Mouse (Mus musculus) cortical plate, adult 2 months (tissue): ENCODE results near the gene Sgsh. TPM values are rescaled to one million over a fixed set of nuclear protein-coding genes. Genes with fewer than 3 reads are reported as not detected.

Experiments used
- H3K27ac ChIP-seq: fragments of 200-500 bp; 2 replicates; pipeline ENCODE4 v1.5.1; 2012; ENCODE audit warnings: low read length, control low read depth, inconsistent platforms; ENCODE audit not compliant: insufficient read depth
- H3K4me1 ChIP-seq: fragments of 200-500 bp; 2 replicates; pipeline ENCODE4 v1.6.1; 2011; ENCODE audit warnings: low read length; ENCODE audit not compliant: control insufficient read depth, insufficient read depth
- H3K4me3 ChIP-seq: fragments of 200-500 bp; 2 replicates; pipeline ENCODE4 v1.5.1; 2011; ENCODE audit warnings: mild to moderate bottlenecking, low read length, control low read depth; ENCODE audit not compliant: insufficient read depth
- CTCF ChIP-seq: fragments of 200-500 bp; IDR thresholded peaks from 2 replicates; pipeline ENCODE4 v1.5.1; 2011; ENCODE audit warnings: mild to moderate bottlenecking, control low read depth, low read length; ENCODE audit not compliant: insufficient read depth; ENCODE audit errors: extremely low read depth
- POLR2A ChIP-seq: fragments of 200-500 bp; IDR thresholded peaks from 2 replicates; pipeline ENCODE4 v1.6.1; 2011; ENCODE audit warnings: mild to moderate bottlenecking, low read length, control low read depth; ENCODE audit not compliant: insufficient read depth; ENCODE audit errors: extremely low read depth
- polyA plus RNA-seq: library from polyadenylated mRNA; depleted of rRNA; stranded (reverse); fragments of >200 nt; gene quantifications from 2 replicates; pipeline ENCODE4 v1.2.3, GENCODE M21; 2012

The Sgsh gene
- polyA plus RNA-seq, 1 experiment: 6.3 TPM

DNA sequence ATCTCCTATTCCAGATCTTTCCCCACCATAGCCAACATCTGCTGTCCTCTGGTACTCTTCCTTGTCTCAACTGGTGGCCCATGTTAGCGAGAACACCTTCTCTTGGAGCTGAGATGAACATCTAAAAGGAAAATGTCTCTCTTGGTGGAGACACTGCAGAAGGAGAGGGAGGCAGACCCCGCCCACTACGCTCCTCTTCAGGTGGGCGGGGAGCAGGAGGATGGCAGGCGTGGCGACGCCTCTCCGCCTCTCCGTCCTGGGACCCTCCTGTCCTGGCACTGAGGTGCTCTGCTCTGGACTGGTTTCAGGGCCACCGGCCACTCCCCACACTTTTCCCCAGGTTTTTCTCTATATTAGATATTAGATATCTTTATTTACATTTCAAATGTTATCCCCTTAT is 44.7 kb downstream of the Sgsh start:
- TF ChIP-seq POLR2A: no peak
- TF ChIP-seq CTCF: no peak
- Histone ChIP-seq H3K4me1 (no peaks in the 10 kb centered on the region), H3K27ac (no peak overlapping the region), H3K4me3 (no peak overlapping the region)

DNA sequence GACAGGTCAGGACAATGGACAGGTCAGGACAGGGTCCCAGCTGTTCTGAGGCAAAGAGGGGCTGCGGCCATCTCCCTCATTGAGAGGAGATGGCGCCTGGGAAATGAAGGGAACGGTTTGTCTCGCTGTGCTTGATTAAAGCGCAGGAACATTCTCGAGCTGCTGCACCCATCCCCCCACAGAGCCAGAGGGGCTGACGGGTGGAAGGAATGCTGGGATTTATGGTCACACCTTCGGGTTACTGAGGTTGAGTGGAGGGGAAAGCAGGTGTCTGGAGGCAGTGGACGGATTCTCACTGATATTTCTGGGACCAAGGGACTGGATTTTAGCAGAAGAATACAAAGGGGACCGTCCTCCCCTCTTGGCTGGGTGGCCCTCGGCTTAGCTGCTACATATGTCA is 47.4 kb downstream of the Sgsh start:
- Histone ChIP-seq H3K4me3 (no peak overlapping the region), H3K4me1 (no peaks in the 10 kb centered on the region), H3K27ac (no peak overlapping the region)
- TF ChIP-seq CTCF: no peak
- no peak for TF ChIP-seq POLR2A

DNA sequence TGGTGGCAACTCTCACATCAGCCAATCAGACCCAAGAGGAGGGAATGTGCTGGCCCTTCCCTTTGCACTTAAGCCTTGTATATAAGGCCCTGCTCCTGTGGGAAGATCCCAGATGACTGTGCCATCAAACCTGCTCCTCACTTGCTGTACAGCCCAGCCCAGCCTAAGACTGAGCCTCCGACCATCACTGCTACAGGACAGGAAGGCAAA is 47.8 kb downstream of the Sgsh start, which contains the start of gene Card14:
TSS of gene Card14 (plus strand) at position 111 of the 210 bp plus-strand sequence.
- Histone ChIP-seq H3K4me1 (no peaks in the 10 kb centered on the region), H3K4me3 (no peak within 1 kb of the TSS), H3K27ac (no peak within 1 kb of the TSS)
- TF ChIP-seq POLR2A (no peak), CTCF (no peak)

DNA sequence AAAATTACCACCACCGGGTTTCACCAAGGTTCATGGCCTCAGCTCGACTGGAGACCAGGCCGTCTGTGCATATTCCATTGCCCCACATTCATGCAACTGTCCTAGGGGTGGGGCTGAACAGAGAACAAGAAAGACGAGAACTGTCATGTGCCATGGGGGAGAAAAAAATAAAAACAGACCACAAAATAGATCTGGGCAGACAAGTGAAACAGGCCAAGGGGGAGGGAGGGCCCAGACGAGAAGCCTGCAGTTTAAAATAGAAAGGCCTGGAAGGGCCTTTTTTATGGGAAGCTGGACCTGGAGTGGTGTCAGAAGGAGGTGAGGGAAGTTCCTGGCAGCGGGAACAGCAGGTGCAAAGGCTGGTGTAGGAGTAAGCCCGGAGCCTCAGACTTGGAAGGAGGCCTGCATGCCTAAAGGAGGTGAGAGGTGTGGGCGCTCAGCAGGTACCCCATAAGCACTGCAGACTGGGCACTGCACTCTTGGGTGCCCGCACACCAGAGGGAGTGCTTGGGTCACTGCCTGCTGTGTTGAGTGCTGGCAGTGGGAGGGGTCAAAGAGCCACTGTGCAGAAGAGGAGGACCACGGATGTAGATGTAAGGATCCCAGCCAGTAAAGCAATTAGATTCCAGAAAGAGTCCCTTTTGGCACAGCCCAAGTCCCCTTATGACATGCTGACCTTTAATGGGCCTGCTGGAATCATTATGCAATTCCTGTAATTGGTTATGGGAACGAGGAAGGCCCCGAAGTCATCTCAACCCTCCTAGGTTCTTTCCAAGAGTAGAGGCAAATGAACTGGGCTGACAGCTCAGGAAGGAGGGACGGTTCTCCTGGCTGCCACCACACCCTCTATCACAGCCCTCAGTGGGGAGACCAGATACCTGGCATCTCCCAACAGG is 48.3 kb downstream of the Sgsh start:
- TF ChIP-seq CTCF (no peak), POLR2A (no peak)
- Histone ChIP-seq H3K4me1 (no peaks in the 10 kb centered on the region), H3K27ac (no peak overlapping the region), H3K4me3 (no peak overlapping the region)

DNA sequence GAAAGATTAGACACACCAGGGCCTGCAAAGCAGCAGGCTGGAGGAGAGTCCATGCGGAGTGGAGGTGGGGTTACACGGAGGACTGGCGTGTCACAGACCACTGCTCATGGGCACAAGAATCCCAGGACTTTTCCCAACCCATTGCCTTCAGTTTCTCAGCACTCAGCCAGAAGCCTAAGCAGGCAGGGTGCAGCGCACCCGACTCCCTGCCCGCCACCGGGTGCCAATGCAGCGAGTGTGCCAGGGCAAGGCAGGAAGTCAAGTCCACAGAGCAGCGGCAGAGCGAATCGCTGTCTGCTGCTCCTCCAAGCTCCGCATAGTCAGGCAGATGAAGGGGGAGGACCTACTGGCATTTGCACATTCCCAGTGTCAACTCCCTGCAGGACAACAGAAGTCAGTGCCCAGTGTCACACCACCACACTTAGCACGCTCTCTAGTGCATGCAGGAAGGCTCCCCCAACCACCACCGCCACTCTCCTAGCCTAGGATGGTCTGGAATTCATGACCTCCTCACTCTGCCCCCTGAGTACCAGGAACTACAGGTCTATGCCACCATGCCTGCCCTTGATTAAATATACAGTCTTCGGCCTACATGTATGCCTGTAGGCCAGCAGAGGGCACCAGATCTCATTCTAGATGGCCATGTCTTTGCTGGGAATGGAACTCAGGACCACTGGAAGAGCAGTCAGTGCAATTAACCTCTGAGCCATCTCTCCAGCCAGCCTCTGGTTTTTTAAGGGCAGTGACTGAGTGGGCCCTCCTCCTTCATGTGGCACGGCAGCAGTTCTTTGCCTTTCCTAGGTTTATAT is 50.2 kb downstream of the Sgsh start:
- TF ChIP-seq POLR2A (no peak), CTCF (peak; percentile 86)
- Histone ChIP-seq H3K27ac (no peak overlapping the region), H3K4me3 (no peak overlapping the region), H3K4me1 (no peaks in the 10 kb centered on the region)

DNA sequence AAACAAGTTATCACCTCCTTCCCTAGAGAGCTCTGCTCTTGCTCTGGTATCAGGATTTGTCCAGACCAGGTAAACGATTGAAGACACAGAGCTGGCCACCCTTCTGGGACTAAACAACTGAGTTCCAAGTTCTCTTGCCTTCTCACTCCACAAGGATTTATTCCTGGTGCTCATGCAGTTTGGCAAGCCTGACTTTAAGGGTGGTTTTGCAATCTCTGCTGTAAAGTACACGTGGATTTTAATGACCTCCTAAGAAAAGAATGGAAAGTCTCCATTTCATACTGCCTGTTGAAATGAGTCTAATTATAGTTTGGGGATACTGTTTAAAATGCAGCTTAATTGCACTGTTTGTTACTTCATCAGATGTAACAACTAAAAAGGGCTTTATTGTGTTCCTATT is 54.4 kb downstream of the Sgsh start:
- Histone ChIP-seq H3K27ac (no peak overlapping the region), H3K4me3 (no peak overlapping the region; the same call in 1 of the 2 replicates), H3K4me1 (peaks cover 3% of the 10 kb centered on the region; the same call in 1 of the 2 replicates)
- TF ChIP-seq CTCF (no peak), POLR2A (no peak)

DNA sequence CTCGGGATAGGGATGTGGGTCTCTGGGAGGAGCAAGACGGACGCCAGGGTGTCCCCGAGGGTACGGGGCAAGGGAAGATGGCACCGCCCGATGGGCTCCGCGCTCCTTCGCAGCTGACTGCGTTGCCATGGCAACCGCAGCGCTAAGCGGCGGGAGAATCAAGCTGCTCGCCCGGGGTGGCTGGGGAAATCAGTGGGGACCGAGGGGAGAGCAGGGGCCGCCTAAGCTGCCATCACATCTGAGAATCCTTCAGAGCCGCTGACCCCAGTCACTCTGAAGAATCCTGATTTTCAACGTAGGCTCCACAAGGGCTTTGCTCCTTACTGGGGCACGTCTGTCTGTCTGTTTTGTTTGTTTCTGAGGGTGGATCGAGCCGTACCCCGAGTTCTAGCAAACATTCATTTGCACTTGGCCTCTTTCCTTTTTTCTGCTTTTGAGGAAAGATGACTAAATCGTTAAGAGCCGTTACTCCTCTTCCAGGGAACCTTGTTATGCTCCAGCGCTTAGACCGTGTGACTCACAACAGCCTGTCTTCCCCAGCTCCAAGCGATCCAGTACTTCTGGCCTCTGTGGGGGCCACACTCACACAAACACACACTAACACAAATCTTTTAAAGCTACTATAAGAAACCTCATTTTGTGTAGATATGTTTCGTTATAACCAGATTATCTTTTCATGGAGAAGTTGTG is 54.9 kb downstream of the Sgsh start:
- Histone ChIP-seq H3K27ac (peak overlapping the region; percentile 90), H3K4me1 (peaks cover 3% of the 10 kb centered on the region; the same call in 1 of the 2 replicates), H3K4me3 (peak overlapping the region; percentile 59)
- TF ChIP-seq POLR2A (no peak), CTCF (no peak)

DNA sequence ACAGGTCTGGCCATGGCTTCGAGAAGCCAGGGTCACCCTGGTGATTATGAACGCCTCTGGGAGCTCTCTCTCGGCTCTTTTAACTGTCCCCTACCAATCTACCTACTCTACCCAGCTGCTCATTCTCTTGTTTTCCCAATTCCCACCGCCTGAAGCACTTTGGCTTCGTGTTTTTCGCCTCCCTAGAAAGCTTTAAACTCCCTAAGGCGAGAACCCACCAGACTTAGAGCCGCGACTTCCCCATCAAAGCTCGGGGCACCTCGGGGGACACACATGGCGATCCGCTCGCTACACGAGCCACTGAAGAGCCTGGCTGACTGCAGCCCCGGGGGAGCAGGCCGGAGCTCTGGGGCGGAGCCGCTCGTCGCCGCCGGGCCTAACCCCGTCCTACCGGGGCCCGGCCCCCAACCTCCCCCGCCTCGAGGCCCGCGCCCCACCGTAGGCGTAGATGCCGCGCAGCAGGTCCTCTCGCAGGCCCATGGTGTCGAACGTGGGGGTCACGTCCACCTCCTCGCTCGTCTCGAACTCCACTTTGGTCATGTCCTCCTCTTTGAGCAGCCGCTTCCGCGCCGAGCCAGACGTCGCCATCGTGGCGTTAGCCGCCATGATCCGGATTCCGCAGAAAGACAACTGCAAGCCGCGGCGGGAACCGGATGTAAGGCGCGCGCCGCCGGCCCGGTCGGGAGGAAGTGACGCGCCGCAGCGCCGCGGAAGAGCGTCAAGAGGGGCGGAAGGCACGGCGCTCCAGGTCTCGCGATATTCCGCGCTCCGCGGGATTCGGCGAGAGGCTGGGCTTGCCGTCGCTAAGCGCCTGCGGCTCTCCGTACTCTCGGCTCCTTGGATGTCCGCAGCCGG is 55.7 kb downstream of the Sgsh start, which contains the start of gene Eif4a3:
TSS of gene Eif4a3 (minus strand) at position 699 of the 855 bp plus-strand sequence.
- H3K4me3 ChIP-seq: peak within 1 kb of the TSS; percentile 59
- peak; percentile 90 for TF ChIP-seq POLR2A
- TF ChIP-seq CTCF: no peak
- peaks cover 3% of the 10 kb centered on the region; the same call in 1 of the 2 replicates for H3K4me1 ChIP-seq
- H3K27ac ChIP-seq: peak within 1 kb of the TSS; percentile 90

DNA sequence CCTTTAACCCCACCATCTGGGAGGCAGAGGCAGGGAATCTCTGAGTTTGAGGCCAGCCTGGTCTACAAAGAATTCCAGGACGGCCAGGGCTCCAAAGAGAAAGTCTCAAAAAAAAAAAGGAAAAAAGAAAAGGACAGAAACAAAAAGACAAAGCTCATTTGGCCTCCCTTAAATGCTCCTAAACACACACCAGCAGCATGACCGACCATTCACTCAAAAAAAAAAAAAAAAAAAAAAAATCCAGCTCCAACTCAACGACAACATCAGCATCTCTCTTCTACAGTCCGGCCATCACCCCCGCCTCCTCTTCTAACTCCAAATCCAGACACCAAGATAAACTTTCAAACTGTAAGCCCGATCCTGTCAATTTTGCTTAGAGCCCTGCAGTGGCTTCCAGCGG is 56.4 kb downstream of the Sgsh start:
- Histone ChIP-seq H3K27ac (no peak overlapping the region), H3K4me3 (peak overlapping the region; percentile 59), H3K4me1 (peaks cover 3% of the 10 kb centered on the region; the same call in 1 of the 2 replicates)
- no peak for TF ChIP-seq POLR2A
- TF ChIP-seq CTCF: no peak
